Comparison of ENCODE assay signal across 27 mouse cellular contexts in genomic region chr9:42272690-42273089, GRCm38 (mm10). TPM values are rescaled to one million over a fixed set of nuclear protein-coding genes. Genes with fewer than 3 reads are reported as not detected.
A peak's percentile ranks its signal among the peaks of the same experiment; 100 is the strongest.
DNase-seq lines count a peak whose midpoint lies in the region; ATAC-seq and TF ChIP-seq lines count a peak whose summit lies in the region.
"Had no signal": no experiment of that assay in that cellular context is flagged by ENCODE, and none has a peak within 500 bp of the region (broad histone marks: within the 10 kb centered on the region; RNA-seq: fewer than 3 reads in every experiment).

No protein-coding gene starts in this region.

- no peak for TF ChIP-seq EP300 in stomach, postnatal 0 days (optimal IDR thresholded peaks at IDR 0.05)
- TF ChIP-seq EP300 in CH12.LX (IDR thresholded peaks at IDR 0.05; ENCODE audit: low read length): no peak

- ATAC-seq in stomach, embryonic 14.5 days (ENCODE audit: insufficient number of reproducible peaks, insufficient read depth, low FRiP score, low read depth): 0 out of 2 replicates have a peak, but pooled peaks have one; percentile 23
- no peak for ATAC-seq in stomach, postnatal 0 days (ENCODE audit: low FRiP score, low TSS enrichment)
- ATAC-seq in granulocyte monocyte progenitor cell, adult 5-6 weeks (replicated peaks; ENCODE audit: poor library complexity, severe bottlenecking): no peak
- ATAC-seq: forebrain, embryonic 15.5 days had no signal

- no peak for TF ChIP-seq CTCF in stomach, postnatal 0 days (IDR thresholded peaks at IDR 0.05; ENCODE audit: low read depth)
- no peak for TF ChIP-seq CTCF in CH12.LX (conservative IDR thresholded peaks at IDR 0.05 in 1 of 2, IDR thresholded peaks at IDR 0.05 in 1 of 2; ENCODE audit: low read depth in 2 of 2, low read length in 2 of 2)

- no peak for TF ChIP-seq RAD21 in CH12.LX (IDR thresholded peaks at IDR 0.05; ENCODE audit: low read depth, low read length)

- no peak overlapping the region for H3K4me2 ChIP-seq in stomach, embryonic 14.5 days (replicated peaks; ENCODE audit: low read depth, low read length)
- no peak overlapping the region for H3K4me2 ChIP-seq in stomach, postnatal 0 days (replicated peaks; ENCODE audit: low read depth)
- 0 out of 2 replicates have a peak overlapping the region, but pooled peaks have one; percentile 16 for H3K4me2 ChIP-seq in CH12.LX (ENCODE audit: insufficient read depth, low read depth, poor library complexity, severe bottlenecking)
- H3K4me2 ChIP-seq: embryonic facial prominence, embryonic 15.5 days; forebrain, embryonic 15.5 days; hindbrain, embryonic 14.5 days; limb, embryonic 15.5 days; midbrain, embryonic 12.5 days; stomach, embryonic 15.5 days had no signal

- in situ Hi-C loops in CH12.LX (cut with MboI; ENCODE audit: low pct_ligation_motif_present, low pct_unique_long_range_greater_than_20kb, low sequenced_read_pairs): no loop called here

- H3K27ac ChIP-seq in stomach, embryonic 14.5 days (ENCODE audit: low read length): no peak overlapping the region
- H3K27ac ChIP-seq in stomach, postnatal 0 days (replicated peaks): no peak overlapping the region
- no peak overlapping the region for H3K27ac ChIP-seq in CH12.LX (ENCODE audit: insufficient read depth, low read depth)
- H3K27ac ChIP-seq: embryonic facial prominence, embryonic 15.5 days; forebrain, embryonic 15.5 days; hindbrain, embryonic 14.5 days; kidney, postnatal 0 days; limb, embryonic 15.5 days; midbrain, embryonic 12.5 days; stomach, embryonic 15.5 days had no signal

- H3K79me2 ChIP-seq in CH12.LX (replicated peaks; ENCODE audit: control insufficient read depth, extremely low read depth, insufficient read depth, poor library complexity, severe bottlenecking): no peaks in the 10 kb centered on the region

- H3K9me3 ChIP-seq in stomach, embryonic 14.5 days (ENCODE audit: control insufficient read depth, low read depth, low read length): no peaks in the 10 kb centered on the region
- H3K9me3 ChIP-seq in stomach, postnatal 0 days (ENCODE audit: control insufficient read depth, low read length): no peaks in the 10 kb centered on the region
- H3K9me3 ChIP-seq in CH12.LX (replicated peaks; ENCODE audit: low read length): no peaks in the 10 kb centered on the region
- H3K9me3 ChIP-seq: embryonic facial prominence, embryonic 15.5 days; forebrain, embryonic 15.5 days; limb, embryonic 15.5 days; midbrain, embryonic 12.5 days; stomach, embryonic 15.5 days had no signal

- peak; percentile 11 for DNase-seq in gastrocnemius, postnatal 25 days
- DNase-seq in gastrocnemius, postnatal 4 days (ENCODE audit: low spot score in 2 of 2): no peak
- no peak for DNase-seq in stomach, postnatal 0 days (ENCODE audit: low spot score)
- peak; percentile 40 for DNase-seq in CH12.LX (ENCODE audit: extremely low read depth)
- DNase-seq in induced T-regulatory cell, adult 2 months (ENCODE audit: low read depth): peak; percentile 23
- DNase-seq in left cerebral cortex, postnatal 36 days (ENCODE audit: low spot score in 2 of 2): no peak
- DNase-seq: adrenal gland, postnatal 36 days; cerebellum, adult 11 months; cerebellum, adult 9-11 months; embryo, embryonic 11 days; heart, postnatal 4 days; kidney, adult 2 months; layer of hippocampus, adult 9-11 months; left cerebral cortex, postnatal 4 days; lung, adult 18-20 months; retina, postnatal 1 day; right cerebral cortex, postnatal 25 days; thymus, adult 18-20 months had no signal

- dilution Hi-C loops in CH12.LX (cut with MboI; ENCODE audit: extremely low pct_ligation_motif_present, extremely low pct_unique_long_range_greater_than_20kb, low sequenced_read_pairs): no loop called here

- no peak overlapping the region for H3K9ac ChIP-seq in stomach, embryonic 14.5 days (replicated peaks; ENCODE audit: low read depth, low read length)
- no peak overlapping the region for H3K9ac ChIP-seq in stomach, postnatal 0 days (ENCODE audit: low read length)
- no peak overlapping the region for H3K9ac ChIP-seq in CH12.LX (ENCODE audit: insufficient read depth, low read depth)
- H3K9ac ChIP-seq: embryonic facial prominence, embryonic 15.5 days; forebrain, embryonic 15.5 days; hindbrain, embryonic 14.5 days; limb, embryonic 15.5 days; midbrain, embryonic 12.5 days; stomach, embryonic 15.5 days had no signal

- H3K4me3 ChIP-seq in stomach, embryonic 14.5 days (ENCODE audit: low read depth, low read length): no peak overlapping the region
- no peak overlapping the region for H3K4me3 ChIP-seq in stomach, postnatal 0 days (ENCODE audit: low read depth, low read length)
- no peak overlapping the region for H3K4me3 ChIP-seq in CH12.LX (replicated peaks in 1 of 3; ENCODE audit: low read depth in 2 of 3, low read length in 2 of 3, poor library complexity in 1 of 3)
- H3K4me3 ChIP-seq: embryonic facial prominence, embryonic 15.5 days; forebrain, embryonic 15.5 days; limb, embryonic 15.5 days; midbrain, embryonic 12.5 days; stomach, embryonic 15.5 days had no signal

- intact Hi-C loops in left cerebral cortex, postnatal 36 days (cut with DNase I): no loop called here

- H3K4me1 ChIP-seq in stomach, embryonic 14.5 days (ENCODE audit: control insufficient read depth, insufficient read depth, low read length): no peaks in the 10 kb centered on the region
- H3K4me1 ChIP-seq in stomach, postnatal 0 days (replicated peaks; ENCODE audit: control insufficient read depth, insufficient read depth): no peaks in the 10 kb centered on the region
- peaks cover 4 to 19% of the 10 kb centered on the region in 2 experiments for H3K4me1 ChIP-seq in CH12.LX (ENCODE audit: control insufficient read depth in 1 of 2, insufficient read depth in 2 of 2)
- H3K4me1 ChIP-seq: embryonic facial prominence, embryonic 15.5 days; forebrain, embryonic 15.5 days; limb, embryonic 15.5 days; midbrain, embryonic 12.5 days; stomach, embryonic 15.5 days had no signal

- H3K36me3 ChIP-seq in stomach, embryonic 14.5 days (ENCODE audit: control insufficient read depth, insufficient read depth, low read length): no peaks in the 10 kb centered on the region
- no peaks in the 10 kb centered on the region for H3K36me3 ChIP-seq in stomach, postnatal 0 days (ENCODE audit: control insufficient read depth, insufficient read depth, low read length)
- no peaks in the 10 kb centered on the region for H3K36me3 ChIP-seq in CH12.LX (replicated peaks in 1 of 2; ENCODE audit: control insufficient read depth in 1 of 2, insufficient read depth in 1 of 2, low read length in 1 of 2)
- H3K36me3 ChIP-seq: embryonic facial prominence, embryonic 15.5 days; forebrain, embryonic 15.5 days; limb, embryonic 15.5 days; midbrain, embryonic 12.5 days; stomach, embryonic 15.5 days had no signal

- TF ChIP-seq POLR2A in CH12.LX (IDR thresholded peaks at IDR 0.05; ENCODE audit: low read depth, low read length): no peak

- H3K27me3 ChIP-seq in stomach, embryonic 14.5 days (ENCODE audit: control insufficient read depth, insufficient read depth, low read length): no peaks in the 10 kb centered on the region
- no peaks in the 10 kb centered on the region for H3K27me3 ChIP-seq in stomach, postnatal 0 days (ENCODE audit: control insufficient read depth, insufficient read depth, low read length)
- no peaks in the 10 kb centered on the region for H3K27me3 ChIP-seq in CH12.LX (replicated peaks)
- H3K27me3 ChIP-seq: embryonic facial prominence, embryonic 15.5 days; forebrain, embryonic 15.5 days; limb, embryonic 15.5 days; midbrain, embryonic 12.5 days; stomach, embryonic 15.5 days had no signal

- WGBS in stomach, embryonic 14.5 days: 41% methylated on average over 4 of the region's 4 CpGs
- 29% methylated on average over 4 of the region's 4 CpGs for WGBS in stomach, postnatal 0 days

TF ChIP-seq in CH12.LX, 34 proteins besides CTCF, POLR2A, EP300 and RAD21:
- TF ChIP-seq TBP (conservative IDR thresholded peaks at IDR 0.05; ENCODE audit: low read depth, low read length) (0 out of 2 replicates have a peak, but pooled peaks have one; percentile 26), UBTF (IDR thresholded peaks at IDR 0.05; ENCODE audit: low read depth, low read length) (no peak)

RNA-seq across cellular contexts. Expression of gene Sc5d, which starts 8.6 kb away (rescaled TPM):
- total RNA-seq in gastrocnemius, postnatal 25 days (2021): 10 to 100 TPM; 16.4 to 18.1 TPM
- total RNA-seq in gastrocnemius, postnatal 4 days (2021): 10 to 100 TPM; 16.7 to 19.3 TPM
- 59.6 and 69.5 TPM in 2 replicates for polyA plus RNA-seq in stomach, embryonic 14.5 days (2014; fragmentation: Nextera tagmentation; extraction: Ambion mirVana)
- 104 and 110 TPM in 2 replicates for polyA plus RNA-seq in stomach, postnatal 0 days (2015; fragmentation: Nextera tagmentation; extraction: Ambion mirVana)
- total RNA-seq in CH12.LX (2012; rRNA removed) (23.3 and 32.0 TPM in 2 replicates), CH12.LX (2014; rRNA removed) (89.1 and 111 TPM in 2 replicates)
- polyA plus RNA-seq in CH12.LX (2012; ENCODE audit: insufficient read length, low read depth): 70.6 and 77.4 TPM in 2 replicates
- 10 to 100 TPM; 54.7 to 56.5 TPM for total RNA-seq in left cerebral cortex, postnatal 36 days (2021)
- total RNA-seq in granulocyte monocyte progenitor cell, adult 5-6 weeks (2014; fragmentation: Nextera tagmentation): 12.3 and 14.4 TPM in 2 replicates
- 20.1 and 29.9 TPM in 2 replicates for total RNA-seq in granulocyte monocyte progenitor cell, adult 5-6 weeks (2017)

Comparison
In these comparisons a context has a peak if more than half of its experiments do, and no peak if none do; other contexts are left out.
1. DNase-seq: peak in gastrocnemius, postnatal 25 days (single experiment), CH12.LX (single experiment) and induced T-regulatory cell, adult 2 months (single experiment); none in gastrocnemius, postnatal 4 days (0 of 2), stomach, postnatal 0 days (single experiment) and left cerebral cortex, postnatal 36 days (0 of 2).